Mouse (Mus musculus) MEL (cell line): ENCODE data around the gene Filip1l. TPM values are rescaled to one million over a fixed set of nuclear protein-coding genes. Genes with fewer than 3 reads are reported as not detected.

Source experiments
- DNase-seq: peaks from one replicate; pipeline ENCODE4 v3.0.0; 2011; ENCODE audit warnings: low read depth, low spot score
- H3K27ac ChIP-seq: 2 replicates; pipeline ENCODE4 v1.5.1; 2012; ENCODE audit warnings: low read depth, mild to moderate bottlenecking, control low read depth, low read length, moderate library complexity; ENCODE audit not compliant: control insufficient read depth
- H3K27me3 ChIP-seq, 2 experiments: fragments of 150-350 bp in 1 of 2; sonication (generic) in 1 of 2; 2 replicates each; pipeline ENCODE4 v1.6.1; 2012; ENCODE audit warnings: low read length in 2 of 2, mild to moderate bottlenecking in 2 of 2, improper control_type of control experiment in 1 of 2, moderate library complexity in 1 of 2; ENCODE audit not compliant: insufficient read depth in 2 of 2, control insufficient read depth in 1 of 2
- H3K36me3 ChIP-seq, 2 experiments: 2 replicates each; pipeline ENCODE4 v1.6.1; 2012 to 2014; ENCODE audit warnings: low read length in 2 of 2, improper control_type of control experiment in 1 of 2, inconsistent platforms in 1 of 2, mild to moderate bottlenecking in 1 of 2; ENCODE audit not compliant: insufficient read depth in 2 of 2, control insufficient read depth in 1 of 2
- H3K4me1 ChIP-seq, 2 experiments: fragments of 150-350 bp in 1 of 2; sonication (generic) in 1 of 2; 2 replicates each; pipeline ENCODE4 v1.6.1; 2012; ENCODE audit warnings: low read length in 2 of 2, improper control_type of control experiment in 1 of 2, mild to moderate bottlenecking in 1 of 2; ENCODE audit not compliant: insufficient read depth in 2 of 2, control insufficient read depth in 1 of 2
- H3K4me3 ChIP-seq, 2 experiments: fragments of 150-350 bp in 1 of 2; sonication (generic) in 1 of 2; 2 replicates each; pipeline ENCODE4 v1.5.1; 2012; ENCODE audit warnings: low read depth in 2 of 2, low read length in 2 of 2, mild to moderate bottlenecking in 2 of 2, moderate library complexity in 2 of 2, control low read depth in 1 of 2, improper control_type of control experiment in 1 of 2; ENCODE audit not compliant: control insufficient read depth in 1 of 2, insufficient read depth in 1 of 2
- H3K79me2 ChIP-seq: 2 replicates; pipeline ENCODE4 v1.6.1; 2012; ENCODE audit warnings: mild to moderate bottlenecking, low read length, moderate library complexity; ENCODE audit not compliant: control insufficient read depth, poor library complexity, insufficient read depth
- H3K9ac ChIP-seq: 2 replicates; pipeline ENCODE4 v1.6.1; 2012; ENCODE audit warnings: low read depth, mild to moderate bottlenecking, control low read depth, low read length, moderate library complexity; ENCODE audit not compliant: control insufficient read depth, poor library complexity, severe bottlenecking
- H3K9me3 ChIP-seq: fragments of 150-350 bp; sonication (generic); replicated peaks from 2 replicates; pipeline ENCODE4 v1.6.1; 2012; ENCODE audit warnings: mild to moderate bottlenecking, low read length, improper control_type of control experiment, moderate library complexity; ENCODE audit not compliant: insufficient read depth
- CHD1 ChIP-seq: IDR thresholded peaks from 2 replicates; pipeline ENCODE4 v1.6.1; 2012; ENCODE audit warnings: low read depth, mild to moderate bottlenecking, inconsistent platforms, low read length, improper control_type of control experiment
- CHD2 ChIP-seq: IDR thresholded peaks from 2 replicates; pipeline ENCODE4 v1.6.1; 2011; ENCODE audit warnings: low read length, improper control_type of control experiment
- CTCF ChIP-seq, 3 experiments: IDR thresholded peaks in 2 of 3; conservative IDR thresholded peaks in 1 of 3; 2 replicates each; pipeline ENCODE4 v1.5.1; 2011 to 2012; ENCODE audit warnings: low read length in 3 of 3, low read depth in 2 of 3, mild to moderate bottlenecking in 2 of 3, improper control_type of control experiment in 1 of 3, inconsistent platforms in 1 of 3, mixed read lengths in 1 of 3, moderate library complexity in 1 of 3; ENCODE audit not compliant: control insufficient read depth in 1 of 3, insufficient read depth in 1 of 3, poor library complexity in 1 of 3, severe bottlenecking in 1 of 3
- E2F4 ChIP-seq: IDR thresholded peaks from 2 replicates; pipeline ENCODE4 v1.6.1; 2011; ENCODE audit warnings: low read depth, low read length, improper control_type of control experiment, borderline replicate concordance
- ELF1 ChIP-seq: IDR thresholded peaks from 2 replicates; pipeline ENCODE4 v1.6.1; 2014; ENCODE audit warnings: low read depth, mild to moderate bottlenecking, inconsistent platforms, low read length, improper control_type of control experiment, moderate library complexity
- EP300 ChIP-seq, 2 experiments: IDR thresholded peaks; 2 replicates each; pipeline ENCODE4 v1.6.1; 2011; ENCODE audit warnings: improper control_type of control experiment in 2 of 2, low read length in 2 of 2, low read depth in 1 of 2, mild to moderate bottlenecking in 1 of 2
- ETS1 ChIP-seq: IDR thresholded peaks from 2 replicates; pipeline ENCODE4 v1.6.1; 2012; ENCODE audit warnings: low read depth, mild to moderate bottlenecking, inconsistent platforms, low read length, improper control_type of control experiment, moderate library complexity
- GABPA ChIP-seq: IDR thresholded peaks from 2 replicates; pipeline ENCODE4 v1.6.1; 2012; ENCODE audit warnings: low read depth, mild to moderate bottlenecking, inconsistent platforms, low read length, improper control_type of control experiment, moderate library complexity
- GATA1 ChIP-seq: IDR thresholded peaks from 2 replicates; pipeline ENCODE4 v1.6.1; 2011; ENCODE audit warnings: low read depth, low read length, improper control_type of control experiment
- JUND ChIP-seq: IDR thresholded peaks from 2 replicates; pipeline ENCODE4 v1.6.1; 2011; ENCODE audit warnings: low read depth, mild to moderate bottlenecking, improper control_type of control experiment, low read length
- KAT2A ChIP-seq: conservative IDR thresholded peaks from 2 replicates; pipeline ENCODE4 v1.6.1; 2012; ENCODE audit warnings: low read depth, low read length, improper control_type of control experiment, inconsistent platforms
- MAX ChIP-seq: IDR thresholded peaks from 2 replicates; pipeline ENCODE4 v1.6.1; 2011; ENCODE audit warnings: low read length, improper control_type of control experiment
- MAZ ChIP-seq: IDR thresholded peaks from 2 replicates; pipeline ENCODE4 v1.6.1; 2012; ENCODE audit warnings: low read depth, mild to moderate bottlenecking, inconsistent platforms, low read length, improper control_type of control experiment
- MEF2A ChIP-seq: IDR thresholded peaks from 2 replicates; pipeline ENCODE4 v1.6.1; 2014; ENCODE audit warnings: low read depth, mild to moderate bottlenecking, inconsistent platforms, low read length, improper control_type of control experiment; ENCODE audit not compliant: poor library complexity, insufficient replicate concordance, severe bottlenecking; ENCODE audit errors: extremely low read depth
- MXI1 ChIP-seq: IDR thresholded peaks from 2 replicates; pipeline ENCODE4 v1.6.1; 2011; ENCODE audit warnings: mild to moderate bottlenecking, low read depth, low read length, improper control_type of control experiment
- MYC ChIP-seq: IDR thresholded peaks from 2 replicates; pipeline ENCODE4 v1.6.1; 2011; ENCODE audit warnings: low read depth, mild to moderate bottlenecking, low read length, improper control_type of control experiment, moderate library complexity
- POLR2A ChIP-seq, 2 experiments: IDR thresholded peaks; 2 replicates each; pipeline ENCODE4 v1.6.1; 2011 to 2012; ENCODE audit warnings: low read length in 2 of 2, mild to moderate bottlenecking in 2 of 2, control low read depth in 1 of 2, improper control_type of control experiment in 1 of 2, low read depth in 1 of 2, moderate library complexity in 1 of 2; ENCODE audit not compliant: control insufficient read depth in 1 of 2, insufficient read depth in 1 of 2, poor library complexity in 1 of 2
- POLR2AphosphoS2 ChIP-seq: IDR thresholded peaks from 2 replicates; pipeline ENCODE4 v1.6.1; 2011; ENCODE audit warnings: low read length, improper control_type of control experiment
- POLR2AphosphoS5 ChIP-seq: IDR thresholded peaks from 2 replicates; pipeline ENCODE4 v1.6.1; 2012; ENCODE audit warnings: low read depth, borderline replicate concordance, mild to moderate bottlenecking, inconsistent platforms, low read length, moderate library complexity, mixed read lengths
- RAD21 ChIP-seq: IDR thresholded peaks from 2 replicates; pipeline ENCODE4 v1.6.1; 2011; ENCODE audit warnings: mild to moderate bottlenecking, low read depth, low read length, improper control_type of control experiment
- RCOR1 ChIP-seq: IDR thresholded peaks from 2 replicates; pipeline ENCODE4 v1.6.1; 2012; ENCODE audit warnings: low read depth, mild to moderate bottlenecking, inconsistent platforms, low read length, improper control_type of control experiment
- SIN3A ChIP-seq: IDR thresholded peaks from 2 replicates; pipeline ENCODE4 v1.6.1; 2012; ENCODE audit warnings: low read length, improper control_type of control experiment, inconsistent platforms
- SMC3 ChIP-seq: IDR thresholded peaks from 2 replicates; pipeline ENCODE4 v1.6.1; 2011; ENCODE audit warnings: low read depth, low read length, improper control_type of control experiment
- TCF12 ChIP-seq: IDR thresholded peaks from 2 replicates; pipeline ENCODE4 v1.6.1; 2014; ENCODE audit warnings: low read depth, mild to moderate bottlenecking, inconsistent platforms, low read length, improper control_type of control experiment, moderate library complexity
- USF1 ChIP-seq: IDR thresholded peaks from 2 replicates; pipeline ENCODE4 v1.6.1; 2014; ENCODE audit warnings: low read depth, mild to moderate bottlenecking, inconsistent platforms, low read length, improper control_type of control experiment, moderate library complexity
- USF2 ChIP-seq, 2 experiments: IDR thresholded peaks; 2 replicates each; pipeline ENCODE4 v1.6.1; 2011 to 2012; ENCODE audit warnings: improper control_type of control experiment in 2 of 2, low read length in 2 of 2, borderline replicate concordance in 1 of 2, inconsistent platforms in 1 of 2, low read depth in 1 of 2, mild to moderate bottlenecking in 1 of 2; ENCODE audit not compliant: insufficient read depth in 1 of 2
- ZC3H11A ChIP-seq: IDR thresholded peaks from 2 replicates; pipeline ENCODE4 v1.6.1; 2012; ENCODE audit warnings: low read depth, mild to moderate bottlenecking, inconsistent platforms, low read length, improper control_type of control experiment
- ZKSCAN1 ChIP-seq: IDR thresholded peaks from 2 replicates; pipeline ENCODE4 v1.6.1; 2012; ENCODE audit warnings: low read depth, mild to moderate bottlenecking, inconsistent platforms, low read length, improper control_type of control experiment, moderate library complexity
- ZMIZ1 ChIP-seq: IDR thresholded peaks from 2 replicates; pipeline ENCODE4 v1.6.1; 2012; ENCODE audit warnings: low read depth, mild to moderate bottlenecking, inconsistent platforms, low read length, improper control_type of control experiment, moderate library complexity
- ZNF384 ChIP-seq: IDR thresholded peaks from 2 replicates; pipeline ENCODE4 v1.6.1; 2012; ENCODE audit warnings: low read depth, mild to moderate bottlenecking, inconsistent platforms, low read length, improper control_type of control experiment
- polyA plus RNA-seq, 2 experiments: library from polyadenylated mRNA; stranded (reverse) in 1 of 2; unstranded in 1 of 2; fragments of >175 nt in 1 of 2; fragments of >200 nt in 1 of 2; gene quantifications; 2 replicates each; pipeline versions ENCODE4 v1.2.1 to v1.2.4; 2012; ENCODE audit warnings: low replicate concordance in 2 of 2, low read depth in 1 of 2; ENCODE audit not compliant: insufficient read length in 2 of 2, insufficient read depth in 1 of 2, missing spikeins in 1 of 2
- total RNA-seq: library from RNA; depleted of rRNA; stranded (reverse); fragments of 300-350 nt; gene quantifications from 2 replicates; pipeline ENCODE4 v1.2.3, GENCODE M21; 2012

Gene Filip1l
- total and polyA plus RNA-seq, 3 experiments = 0.27 to 1.8 TPM; not detected in 1

DNA sequence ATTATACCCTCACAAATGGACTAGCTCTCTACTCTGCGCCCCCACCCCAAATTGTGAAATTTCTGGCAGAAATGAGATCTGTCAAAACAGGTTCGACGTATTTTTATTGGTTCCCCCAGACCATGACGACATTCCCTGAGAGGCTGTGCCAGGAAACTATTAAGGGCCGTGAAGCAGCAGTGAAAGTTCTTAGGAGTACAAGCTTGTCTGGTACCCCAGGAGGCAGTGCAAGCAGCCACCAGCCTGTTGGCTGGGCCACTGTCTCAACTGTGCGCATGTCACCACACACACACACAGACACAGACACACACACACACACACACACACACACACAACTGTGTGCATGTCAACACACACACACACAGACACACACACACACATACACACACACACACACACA, 45.0 kb downstream of the Filip1l start:
- no peaks in the 10 kb centered on the region for H3K79me2 ChIP-seq
- H3K4me1 ChIP-seq = peaks cover 0 to 12% of the 10 kb centered on the region in 2 experiments; a peak in 2 of 4 replicates
- peaks cover 0 to 10% of the 10 kb centered on the region in 2 experiments; a peak in 2 of 4 replicates for H3K36me3 ChIP-seq
- TF ChIP-seq MEF2A (no peak), ZC3H11A (no peak), TCF12 (no peak), ZKSCAN1 (no peak), EP300 (IDR thresholded peaks at IDR 0.05; ENCODE audit: low read depth in 1 of 2, low read length in 2 of 2) (no peak), USF1 (no peak)
- no peaks in the 10 kb centered on the region for H3K9me3 ChIP-seq
- H3K4me3 ChIP-seq = no peak overlapping the region
- H3K27ac ChIP-seq = no peak overlapping the region
- DNase-seq = no peak
- no peak overlapping the region for H3K9ac ChIP-seq
- no peaks in the 10 kb centered on the region for H3K27me3 ChIP-seq

DNA sequence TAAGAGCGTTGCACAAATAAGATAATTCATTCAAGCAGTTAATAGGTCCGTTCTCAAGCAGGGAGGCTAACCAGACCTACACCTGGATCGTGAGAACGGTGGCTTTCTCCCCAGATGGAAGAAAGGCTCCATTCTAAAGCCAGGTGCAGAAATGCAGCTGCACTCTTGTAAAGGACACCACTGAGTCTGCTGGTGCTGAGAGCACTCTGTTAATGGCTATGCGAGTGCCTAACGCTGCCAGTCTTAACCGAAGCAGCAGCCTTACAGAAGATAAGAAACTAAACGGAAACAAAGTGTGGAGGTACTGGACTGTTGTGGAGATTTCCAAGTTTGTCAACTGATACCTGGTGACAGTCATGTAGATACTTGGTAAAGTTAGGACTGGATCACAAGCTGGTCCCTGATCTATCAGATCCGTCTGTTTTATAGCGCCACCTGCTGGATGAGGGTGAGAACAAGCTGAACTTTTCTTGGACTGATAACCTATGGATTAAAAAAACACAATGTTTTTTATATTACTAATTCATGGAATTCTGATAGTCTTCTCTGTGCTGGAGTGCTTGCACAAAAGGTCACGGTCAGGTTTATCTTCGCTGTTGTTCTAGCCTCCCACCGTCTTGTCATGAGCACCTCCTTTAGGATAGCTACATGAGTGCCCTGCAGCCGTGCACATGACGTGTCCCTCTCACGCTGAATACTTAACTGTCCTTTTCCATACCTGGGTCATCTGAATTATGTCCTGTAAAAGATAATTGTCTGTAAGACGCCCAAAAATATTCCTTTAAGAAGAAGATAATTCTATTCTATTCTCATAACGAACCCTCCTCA, 45.7 kb downstream of the Filip1l start:
- DNase-seq = peak; percentile 76
- H3K79me2 ChIP-seq = no peaks in the 10 kb centered on the region
- peaks cover 0 to 10% of the 10 kb centered on the region in 2 experiments; a peak in 2 of 4 replicates for H3K36me3 ChIP-seq
- peaks cover 0 to 12% of the 10 kb centered on the region in 2 experiments; a peak in 2 of 4 replicates for H3K4me1 ChIP-seq
- no peak overlapping the region for H3K9ac ChIP-seq
- H3K27me3 ChIP-seq = no peaks in the 10 kb centered on the region
- H3K9me3 ChIP-seq = no peaks in the 10 kb centered on the region
- H3K4me3 ChIP-seq = no peak overlapping the region
- no peak overlapping the region for H3K27ac ChIP-seq
- no peak for TF ChIP-seq GABPA
- no peak for TF ChIP-seq POLR2A (IDR thresholded peaks at IDR 0.05; ENCODE audit: control insufficient read depth in 1 of 2, insufficient read depth in 1 of 2, low read depth in 1 of 2, low read length in 2 of 2, poor library complexity in 1 of 2)
- no peak for TF ChIP-seq POLR2AphosphoS2
- no peak for TF ChIP-seq ELF1
- TF ChIP-seq ZNF384 = peak; percentile 63
- no peak for TF ChIP-seq USF2 (IDR thresholded peaks at IDR 0.05; ENCODE audit: borderline replicate concordance in 1 of 2, insufficient read depth in 1 of 2, low read depth in 1 of 2, low read length in 2 of 2)
- no peak for TF ChIP-seq USF1
- TF ChIP-seq MAZ = no peak
- TF ChIP-seq ZC3H11A = peak; percentile 83
- TF ChIP-seq SIN3A = 0 out of 2 replicates have a peak, but pooled peaks have one; percentile 27
- TF ChIP-seq ETS1 = no peak
- 0 out of 2 replicates have a peak, but pooled peaks have one; percentile 20 for TF ChIP-seq MYC
- TF ChIP-seq RAD21 = peak; percentile 84
- no peak for TF ChIP-seq EP300 (IDR thresholded peaks at IDR 0.05; ENCODE audit: low read depth in 1 of 2, low read length in 2 of 2)
- peak; percentile 91 for TF ChIP-seq SMC3
- no peak for TF ChIP-seq E2F4
- TF ChIP-seq MXI1 = no peak
- 0 out of 2 replicates have a peak, but pooled peaks have one; percentile 33 for TF ChIP-seq JUND
- TF ChIP-seq CHD1 = no peak
- TF ChIP-seq KAT2A = no peak
- no peak for TF ChIP-seq ZMIZ1
- no peak for TF ChIP-seq POLR2AphosphoS5
- TF ChIP-seq MAX = 0 out of 2 replicates have a peak, but pooled peaks have one; percentile 20
- TF ChIP-seq CTCF (IDR thresholded peaks at IDR 0.05 in 2 of 3, conservative IDR thresholded peaks at IDR 0.05 in 1 of 3; ENCODE audit: control insufficient read depth in 1 of 3, insufficient read depth in 1 of 3, low read depth in 2 of 3, low read length in 3 of 3, poor library complexity in 1 of 3, severe bottlenecking in 1 of 3) = peak; percentile 61 to 83 (median 78)
- TF ChIP-seq CHD2 = no peak
- no peak for TF ChIP-seq ZKSCAN1
- TF ChIP-seq TCF12 = no peak
- TF ChIP-seq GATA1 = no peak
- TF ChIP-seq RCOR1 = no peak
